Mouse (Mus musculus): ENCODE measurements around the gene Cenpf. TPM values are rescaled to one million over a fixed set of nuclear protein-coding genes. Genes with fewer than 3 reads are reported as not detected.
A peak's percentile ranks its signal among the peaks of the same experiment; 100 is the strongest.

The Cenpf gene
- polyA plus RNA-seq, 1 experiment = 5.4 TPM

DNA sequence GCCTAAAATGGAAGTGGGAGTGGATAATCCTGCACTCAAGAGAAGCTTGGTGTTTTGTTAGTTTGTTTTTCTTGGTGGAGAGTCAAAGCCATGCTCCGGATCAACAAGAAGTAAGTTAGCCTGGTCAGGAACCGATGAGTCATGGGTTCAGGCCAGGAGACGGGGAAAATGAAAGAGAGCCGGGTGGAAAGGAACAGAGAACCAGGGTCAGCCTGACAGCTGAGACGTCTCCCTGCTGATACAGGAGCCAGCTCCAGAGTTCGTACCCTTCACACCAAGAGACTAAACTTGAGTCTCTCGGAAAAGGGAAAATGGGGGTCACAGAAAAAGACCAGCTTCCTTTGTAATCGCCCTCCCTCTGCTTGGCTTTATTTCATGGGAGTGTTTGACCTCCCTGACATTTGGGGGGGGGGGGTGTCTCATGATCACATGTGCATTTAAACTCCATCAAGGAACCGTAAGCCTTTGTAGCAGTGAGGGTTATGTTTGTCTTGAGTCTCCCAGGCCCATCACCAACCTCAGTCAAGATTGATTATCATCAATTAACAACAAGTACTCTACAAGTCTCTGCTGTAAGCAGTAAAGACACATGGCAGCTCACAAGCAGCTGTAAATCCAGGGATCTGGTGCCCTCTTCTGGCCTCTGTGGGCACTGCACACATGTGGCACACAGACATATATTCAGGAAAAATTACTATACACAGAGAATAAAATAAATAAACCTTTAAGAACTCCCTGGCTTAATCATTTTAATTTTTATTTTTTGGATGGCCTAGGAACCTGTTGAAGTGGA lies 59.7 kb downstream of the Cenpf start:
- no peak overlapping the region for H3ac ChIP-seq (ENCODE audit: control insufficient read depth, insufficient read length, low read depth)
- no peaks in the 10 kb centered on the region for H3K36me3 ChIP-seq (ENCODE audit: control insufficient read depth, insufficient read depth)
- no peaks in the 10 kb centered on the region for H3K79me2 ChIP-seq (ENCODE audit: control insufficient read depth, insufficient read depth)
- no peaks in the 10 kb centered on the region for H3K27me3 ChIP-seq (ENCODE audit: control insufficient read depth, insufficient read depth, insufficient read length)
- no peak overlapping the region for H3K4me3 ChIP-seq (ENCODE audit: insufficient read depth, poor library complexity, severe bottlenecking)
- no peaks in the 10 kb centered on the region for H3K79me3 ChIP-seq (ENCODE audit: low read depth)
- TF ChIP-seq CTCF (IDR thresholded peaks at IDR 0.05; ENCODE audit: control insufficient read depth, insufficient read depth, insufficient read length) = peak; percentile 57
- TF ChIP-seq MAX (IDR thresholded peaks at IDR 0.05) = peak; percentile 73
- no peak for TF ChIP-seq MYOG (IDR thresholded peaks at IDR 0.05; ENCODE audit: control insufficient read depth, extremely low read depth, insufficient read length)

DNA sequence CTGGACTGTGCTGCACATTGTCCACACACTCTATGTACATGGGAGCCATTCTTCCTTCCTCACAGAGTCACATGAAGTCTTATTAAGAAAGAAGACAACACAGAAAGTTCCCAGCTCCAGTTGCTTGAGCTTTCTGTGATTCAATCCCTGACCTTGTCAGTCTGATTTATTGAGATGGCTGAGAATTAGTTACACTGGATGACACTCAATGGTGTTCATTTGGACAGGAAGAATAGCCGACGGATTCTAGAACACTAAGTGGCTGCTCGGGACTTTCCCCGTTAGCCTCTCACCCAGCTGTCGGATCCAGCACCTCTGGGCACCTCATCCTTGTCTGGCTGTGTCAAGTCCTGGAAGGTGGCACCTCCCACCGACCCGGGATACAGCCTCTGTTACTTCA lies 63.1 kb downstream of the Cenpf start:
- Histone ChIP-seq H3K27me3 (ENCODE audit: control insufficient read depth, insufficient read depth, insufficient read length) (no peaks in the 10 kb centered on the region), H3K79me3 (ENCODE audit: low read depth) (no peaks in the 10 kb centered on the region), H3K4me3 (ENCODE audit: insufficient read depth, poor library complexity, severe bottlenecking) (no peak overlapping the region), H3ac (ENCODE audit: control insufficient read depth, insufficient read length, low read depth) (no peak overlapping the region), H3K36me3 (ENCODE audit: control insufficient read depth, insufficient read depth) (no peaks in the 10 kb centered on the region), H3K79me2 (ENCODE audit: control insufficient read depth, insufficient read depth) (no peaks in the 10 kb centered on the region)
- TF ChIP-seq FOSL1 (IDR thresholded peaks at IDR 0.05; ENCODE audit: insufficient read depth, low read length, poor library complexity, severe bottlenecking) (no peak), MAX (IDR thresholded peaks at IDR 0.05) (no peak), MYOG (IDR thresholded peaks at IDR 0.05; ENCODE audit: control insufficient read depth, extremely low read depth, insufficient read length) (no peak), MYOD1 (IDR thresholded peaks at IDR 0.05; ENCODE audit: control insufficient read depth, insufficient read length, low read depth) (no peak), USF1 (IDR thresholded peaks at IDR 0.05; ENCODE audit: low read depth) (no peak), CTCF (IDR thresholded peaks at IDR 0.05; ENCODE audit: control insufficient read depth, insufficient read depth, insufficient read length) (no peak), CEBPB (IDR thresholded peaks at IDR 0.05; ENCODE audit: low read depth) (no peak)

DNA sequence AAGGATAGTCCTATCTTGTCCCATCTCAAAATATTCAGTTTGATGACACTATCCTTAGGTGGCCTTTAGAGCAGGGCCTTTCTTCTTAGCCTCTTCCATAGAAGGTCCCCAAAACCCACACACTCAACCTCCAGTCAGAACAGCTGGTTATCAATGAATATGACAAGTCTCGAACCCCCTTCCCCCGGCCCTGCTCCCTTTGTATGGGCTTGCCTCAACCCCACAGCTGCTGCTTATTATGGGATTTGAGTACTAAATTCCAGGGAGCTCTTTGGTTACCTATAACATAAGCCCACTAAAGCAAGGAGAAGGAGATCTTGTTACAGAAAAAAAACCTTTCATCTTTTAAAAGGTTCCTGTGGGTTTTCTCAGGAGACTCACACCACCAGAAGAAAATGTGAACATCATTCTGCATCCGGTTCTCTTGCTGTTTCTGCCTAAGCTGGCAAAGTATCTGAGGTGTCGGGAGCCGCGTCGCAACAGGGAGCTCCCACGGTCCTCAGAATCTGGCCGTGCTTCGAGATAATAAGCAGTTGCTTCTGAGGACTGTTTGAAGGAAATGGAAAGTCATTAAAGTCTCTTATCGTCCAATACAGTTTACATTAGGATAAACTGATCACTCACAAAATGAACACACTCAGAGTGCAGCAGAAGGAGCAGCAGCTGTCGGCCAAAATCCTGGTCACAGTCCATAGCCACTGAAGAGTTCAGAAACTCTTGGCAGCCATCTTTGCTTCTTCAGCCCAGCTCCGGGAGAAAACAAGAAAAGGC lies 68.7 kb downstream of the Cenpf start:
- Histone ChIP-seq H3ac (ENCODE audit: control insufficient read depth, insufficient read length, low read depth) (no peak overlapping the region), H3K36me3 (ENCODE audit: control insufficient read depth, insufficient read depth) (no peaks in the 10 kb centered on the region), H3K79me2 (ENCODE audit: control insufficient read depth, insufficient read depth) (no peaks in the 10 kb centered on the region), H3K79me3 (ENCODE audit: low read depth) (no peaks in the 10 kb centered on the region), H3K27me3 (ENCODE audit: control insufficient read depth, insufficient read depth, insufficient read length) (no peaks in the 10 kb centered on the region), H3K4me3 (ENCODE audit: insufficient read depth, poor library complexity, severe bottlenecking) (no peak overlapping the region)
- TF ChIP-seq CTCF (IDR thresholded peaks at IDR 0.05; ENCODE audit: control insufficient read depth, insufficient read depth, insufficient read length) = no peak
- TF ChIP-seq MYOG (IDR thresholded peaks at IDR 0.05; ENCODE audit: control insufficient read depth, extremely low read depth, insufficient read length) = no peak
- TF ChIP-seq MAX (IDR thresholded peaks at IDR 0.05) = no peak
- TF ChIP-seq FOSL1 (IDR thresholded peaks at IDR 0.05; ENCODE audit: insufficient read depth, low read length, poor library complexity, severe bottlenecking) = no peak
- no peak for TF ChIP-seq MYOD1 (IDR thresholded peaks at IDR 0.05; ENCODE audit: control insufficient read depth, insufficient read length, low read depth)
- TF ChIP-seq USF1 (IDR thresholded peaks at IDR 0.05; ENCODE audit: low read depth) = no peak
- no peak for TF ChIP-seq CEBPB (IDR thresholded peaks at IDR 0.05; ENCODE audit: low read depth)

DNA sequence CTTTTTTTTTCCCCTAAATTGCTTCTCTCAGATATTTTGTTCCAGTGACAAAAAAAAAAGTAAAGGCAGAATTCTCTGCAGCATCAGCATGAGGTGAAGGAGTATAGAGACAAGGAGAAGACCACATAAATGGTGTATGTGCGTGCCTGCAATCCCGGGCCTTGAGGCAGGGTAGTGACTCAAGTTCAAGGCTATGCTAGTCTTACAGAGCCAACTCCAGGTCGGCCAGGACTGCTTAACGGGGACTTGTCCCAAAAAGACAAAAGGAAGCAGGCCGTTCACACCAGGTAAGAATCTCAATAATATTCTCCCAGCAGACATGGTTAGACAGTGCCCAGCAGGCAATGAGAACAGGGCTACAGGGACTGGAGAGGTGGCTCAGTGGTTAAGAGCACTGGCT lies 70.5 kb downstream of the Cenpf start:
- Histone ChIP-seq H3K36me3 (ENCODE audit: control insufficient read depth, insufficient read depth) (no peaks in the 10 kb centered on the region), H3K4me3 (ENCODE audit: insufficient read depth, poor library complexity, severe bottlenecking) (no peak overlapping the region), H3K27me3 (ENCODE audit: control insufficient read depth, insufficient read depth, insufficient read length) (no peaks in the 10 kb centered on the region), H3K79me3 (ENCODE audit: low read depth) (no peaks in the 10 kb centered on the region), H3ac (ENCODE audit: control insufficient read depth, insufficient read length, low read depth) (no peak overlapping the region), H3K79me2 (ENCODE audit: control insufficient read depth, insufficient read depth) (no peaks in the 10 kb centered on the region)
- TF ChIP-seq MYOG (IDR thresholded peaks at IDR 0.05; ENCODE audit: control insufficient read depth, extremely low read depth, insufficient read length) = no peak
- TF ChIP-seq MYOD1 (IDR thresholded peaks at IDR 0.05; ENCODE audit: control insufficient read depth, insufficient read length, low read depth) = no peak
- TF ChIP-seq USF1 (IDR thresholded peaks at IDR 0.05; ENCODE audit: low read depth) = no peak
- no peak for TF ChIP-seq FOSL1 (IDR thresholded peaks at IDR 0.05; ENCODE audit: insufficient read depth, low read length, poor library complexity, severe bottlenecking)
- no peak for TF ChIP-seq CTCF (IDR thresholded peaks at IDR 0.05; ENCODE audit: control insufficient read depth, insufficient read depth, insufficient read length)
- no peak for TF ChIP-seq CEBPB (IDR thresholded peaks at IDR 0.05; ENCODE audit: low read depth)
- no peak for TF ChIP-seq MAX (IDR thresholded peaks at IDR 0.05)

DNA sequence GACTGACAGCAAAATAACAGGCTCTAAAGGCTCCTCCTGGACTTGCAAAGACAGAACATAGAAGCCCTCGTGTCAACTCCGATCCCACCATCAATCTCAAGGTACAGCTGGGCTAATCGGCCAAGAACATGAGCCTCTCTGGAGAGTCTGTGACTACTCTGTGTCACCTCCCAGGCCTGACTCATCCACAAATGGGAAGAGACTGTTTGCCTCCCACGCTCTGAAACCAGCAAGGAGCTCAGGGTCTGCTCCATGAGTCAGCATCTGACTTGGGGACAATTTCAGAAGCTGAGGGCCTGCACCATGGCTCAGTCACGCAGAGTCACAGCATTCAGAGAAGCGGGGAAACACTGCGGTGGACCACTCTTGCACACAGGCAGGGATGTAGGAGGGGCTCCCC lies 72.6 kb downstream of the Cenpf start:
- Histone ChIP-seq H3K79me3 (ENCODE audit: low read depth) (no peaks in the 10 kb centered on the region), H3K36me3 (ENCODE audit: control insufficient read depth, insufficient read depth) (no peaks in the 10 kb centered on the region), H3K27me3 (ENCODE audit: control insufficient read depth, insufficient read depth, insufficient read length) (no peaks in the 10 kb centered on the region), H3K79me2 (ENCODE audit: control insufficient read depth, insufficient read depth) (no peaks in the 10 kb centered on the region), H3K4me3 (ENCODE audit: insufficient read depth, poor library complexity, severe bottlenecking) (no peak overlapping the region), H3ac (ENCODE audit: control insufficient read depth, insufficient read length, low read depth) (no peak overlapping the region)
- TF ChIP-seq CTCF (IDR thresholded peaks at IDR 0.05; ENCODE audit: control insufficient read depth, insufficient read depth, insufficient read length) (no peak), MYOG (IDR thresholded peaks at IDR 0.05; ENCODE audit: control insufficient read depth, extremely low read depth, insufficient read length) (no peak), USF1 (IDR thresholded peaks at IDR 0.05; ENCODE audit: low read depth) (no peak), MAX (IDR thresholded peaks at IDR 0.05) (no peak), CEBPB (IDR thresholded peaks at IDR 0.05; ENCODE audit: low read depth) (no peak), FOSL1 (IDR thresholded peaks at IDR 0.05; ENCODE audit: insufficient read depth, low read length, poor library complexity, severe bottlenecking) (no peak), MYOD1 (IDR thresholded peaks at IDR 0.05; ENCODE audit: control insufficient read depth, insufficient read length, low read depth) (no peak)

Measured in C2C12 (cell line).